Mouse (Mus musculus) right cerebral cortex, postnatal 36 days (tissue): ENCODE data around the gene B4gat1.
"Not testable (repeated sequence)": the region's sequence is repeated elsewhere in the genome, so short reads cannot be mapped to it uniquely, and the experiment has no call there.

Experiments
- DNase-seq, 2 experiments: peaks; one replicate each; pipeline ENCODE4 v3.0.0; 2022; ENCODE audit warnings: low spot score in 2 of 2, mixed read lengths in 1 of 2

Gene B4gat1

DNA sequence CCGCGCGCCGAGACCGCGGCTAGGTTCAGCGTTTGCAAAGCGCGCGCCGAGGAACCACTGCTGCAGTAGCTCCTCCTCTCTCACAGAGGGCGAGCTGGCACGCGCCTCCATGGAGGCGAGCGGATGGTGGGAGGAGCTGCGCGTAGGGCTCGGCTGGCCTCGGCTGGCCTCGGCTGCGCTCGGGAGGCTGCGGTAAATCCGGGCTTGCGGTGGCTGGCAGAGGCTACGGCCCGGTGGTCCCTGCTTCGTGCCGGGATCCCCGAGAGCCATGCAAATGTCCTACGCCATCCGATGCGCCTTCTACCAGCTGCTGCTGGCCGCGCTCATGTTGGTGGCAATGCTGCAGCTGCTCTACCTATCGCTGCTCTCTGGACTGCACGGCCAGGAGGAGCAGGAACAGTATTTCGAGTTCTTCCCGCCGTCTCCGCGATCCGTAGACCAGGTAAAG, at the start of gene B4gat1, which contains the start of gene AC124502.3:
TSS of gene B4gat1 (plus strand) at position 118 of the 448 bp plus-strand sequence.
TSS of gene AC124502.3 (plus strand) at position 183 of the 448 bp plus-strand sequence.
- peak; percentile 88 to 89 for DNase-seq

DNA sequence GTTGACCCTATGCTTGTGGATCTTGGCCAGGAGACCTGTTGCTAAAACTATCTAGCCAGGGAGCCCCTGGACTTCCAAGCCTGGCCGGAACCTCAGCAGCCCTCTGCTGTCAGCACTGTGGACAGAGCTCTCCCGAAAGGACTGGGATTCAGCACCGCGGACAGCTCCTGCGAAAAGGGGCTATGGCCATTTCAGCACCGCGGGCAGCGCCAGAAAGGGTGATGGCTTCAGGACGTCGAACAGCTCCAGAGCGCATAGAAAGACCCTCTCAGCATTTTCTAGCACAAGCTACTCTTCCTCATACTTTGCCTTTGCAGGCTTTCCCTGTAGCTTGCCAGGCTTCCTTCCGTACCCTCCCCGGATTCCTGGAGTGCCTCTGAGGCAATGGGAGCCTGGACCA, 49.6 kb upstream of the B4gat1 start:
- DNase-seq, result no peak

DNA sequence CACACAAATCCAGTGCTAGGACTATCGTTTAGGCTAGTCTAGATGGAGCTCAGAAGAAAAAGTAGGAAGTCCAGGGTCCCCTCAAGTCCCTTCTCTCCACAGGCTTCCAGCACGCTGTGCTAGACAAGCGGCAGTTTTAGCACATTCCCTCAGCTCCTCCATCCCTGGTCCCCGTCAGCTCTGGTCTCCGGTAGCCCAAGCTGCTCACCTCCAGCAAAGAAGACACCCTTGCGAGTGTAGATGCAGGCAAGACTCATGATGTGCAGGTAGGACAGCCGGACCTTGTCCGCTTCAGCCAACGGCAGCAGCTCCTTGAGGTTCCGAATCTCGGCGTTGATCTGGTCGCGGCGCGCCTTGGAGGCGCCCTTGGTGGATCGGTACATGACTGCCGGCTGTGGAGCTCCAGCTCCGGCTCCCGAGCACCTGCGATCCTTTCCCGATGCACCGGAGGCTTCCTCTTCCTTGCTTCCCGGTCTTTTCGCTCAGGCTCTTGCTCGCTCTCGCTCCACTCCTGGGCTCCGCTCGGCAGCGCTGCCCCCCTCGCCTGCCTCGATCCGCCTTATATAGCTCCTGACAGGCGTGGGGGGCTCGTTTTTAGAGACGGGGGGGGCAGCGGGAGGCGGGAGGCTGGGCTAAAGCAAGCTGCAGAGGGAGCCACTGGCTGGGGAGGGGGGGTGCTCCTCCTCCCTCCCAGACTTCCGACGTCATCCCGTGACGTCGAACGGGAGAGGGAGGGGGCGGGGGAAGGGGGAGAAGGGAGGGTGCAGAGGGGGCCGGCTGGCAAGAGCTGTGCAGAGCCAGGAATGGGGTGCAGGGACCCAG, 49.0 kb upstream of the B4gat1 start:
- DNase-seq, result peak; percentile 80 to 81

DNA sequence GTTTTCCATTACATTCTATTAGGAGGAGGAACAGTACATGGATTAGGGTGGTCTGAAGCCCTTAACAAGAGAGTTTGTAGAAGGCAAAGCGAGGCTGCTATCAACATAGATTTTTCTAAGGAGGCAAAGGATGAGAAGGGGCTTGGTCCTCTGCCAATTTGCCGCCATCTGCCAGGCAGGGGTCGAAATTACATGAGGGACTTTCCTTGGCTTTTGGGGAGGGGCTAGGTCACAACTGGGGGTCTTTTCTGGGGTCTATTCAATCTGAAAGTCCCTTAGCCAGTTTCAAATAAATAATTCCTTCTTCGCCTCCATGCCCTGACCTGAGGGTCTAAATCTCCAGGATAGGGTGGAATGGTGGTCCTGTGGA, 48.4 kb upstream of the B4gat1 start, which contains the start of gene Npas4:
TSS of gene Npas4 (minus strand) at position 61 of the 370 bp plus-strand sequence.
- DNase-seq, result no peak

DNA sequence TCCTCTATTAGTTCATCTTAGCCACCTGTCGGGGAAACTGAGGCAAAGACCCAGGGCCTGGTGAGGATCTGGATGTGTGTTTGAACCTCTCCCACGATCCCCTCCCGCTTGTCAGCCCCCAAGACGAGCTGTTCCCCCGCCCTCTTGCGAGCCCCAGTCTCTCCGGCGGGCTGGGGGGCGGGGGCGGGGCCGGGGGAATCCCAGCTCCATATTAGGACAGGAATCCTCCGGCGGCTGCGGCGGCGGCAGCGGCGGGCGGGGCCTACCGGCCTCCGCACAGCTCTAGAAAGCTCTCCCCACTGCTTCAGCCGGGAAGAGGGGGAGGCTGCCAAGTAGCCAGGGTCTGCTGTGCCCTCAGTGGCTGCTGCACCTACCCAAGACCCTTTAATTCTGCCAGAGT, 47.9 kb upstream of the B4gat1 start:
- peak in 1 of 2 experiments; percentile 47 for DNase-seq

DNA sequence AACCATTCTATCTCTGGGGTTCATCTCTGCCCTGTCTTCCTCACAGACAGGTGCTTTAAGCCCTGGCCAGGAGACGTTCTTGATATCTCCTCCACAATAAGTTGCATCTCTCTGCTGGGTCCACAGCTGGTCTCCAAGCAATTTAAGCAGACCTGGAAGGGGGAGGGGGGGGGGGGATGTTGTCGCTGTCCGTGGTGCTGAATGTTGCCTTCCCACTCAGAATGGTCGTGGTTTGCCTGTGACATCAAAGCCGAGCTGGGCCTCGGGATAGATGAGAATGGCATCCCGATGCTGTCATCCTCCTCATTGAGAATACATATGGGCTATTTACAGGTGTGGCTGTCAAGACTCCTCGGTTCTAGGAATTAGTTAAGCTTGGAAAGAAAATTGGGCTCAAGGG, 46.3 kb upstream of the B4gat1 start:
- no peak for DNase-seq

DNA sequence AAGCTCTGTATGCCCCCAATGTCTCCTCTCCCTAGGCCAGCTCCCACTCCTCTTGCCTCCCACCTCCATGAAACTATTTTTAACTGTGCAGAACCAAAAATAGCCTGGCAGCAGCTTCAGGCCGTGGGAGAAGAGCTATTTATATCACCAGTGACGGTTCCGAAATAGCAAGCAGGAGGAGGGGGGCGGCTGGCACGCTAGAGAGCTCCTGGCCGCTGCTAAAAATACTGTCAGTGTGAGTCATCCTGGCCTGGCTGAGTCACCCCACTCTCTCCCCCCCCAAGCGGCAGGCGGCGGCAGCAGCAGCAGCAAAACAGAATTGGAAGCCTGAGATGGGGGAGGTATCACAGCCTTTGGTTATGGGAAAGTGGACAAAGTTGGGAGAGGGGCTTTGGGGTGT, 45.7 kb upstream of the B4gat1 start:
- peak; percentile 89 to 92 for DNase-seq

DNA sequence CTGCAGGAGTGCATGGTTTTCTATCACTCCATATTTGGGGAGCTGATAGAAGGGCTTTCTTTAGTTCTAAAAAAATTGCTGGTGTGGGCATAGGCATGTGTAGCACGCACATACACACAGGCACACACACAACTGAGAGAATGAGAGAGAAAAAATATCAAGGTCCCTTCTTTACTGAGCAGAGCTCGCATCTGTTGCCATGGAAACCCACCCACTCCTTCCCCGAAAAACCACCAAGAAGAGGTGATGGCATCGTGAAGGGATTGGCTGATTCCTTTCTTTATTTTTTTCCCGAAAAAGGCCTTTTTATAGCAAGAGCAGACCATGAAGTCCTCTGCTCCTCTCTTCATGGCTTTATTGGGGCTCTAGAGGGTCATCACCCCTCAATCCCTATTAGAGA, 44.6 kb upstream of the B4gat1 start:
- DNase-seq, result peak; percentile 82 to 93

DNA sequence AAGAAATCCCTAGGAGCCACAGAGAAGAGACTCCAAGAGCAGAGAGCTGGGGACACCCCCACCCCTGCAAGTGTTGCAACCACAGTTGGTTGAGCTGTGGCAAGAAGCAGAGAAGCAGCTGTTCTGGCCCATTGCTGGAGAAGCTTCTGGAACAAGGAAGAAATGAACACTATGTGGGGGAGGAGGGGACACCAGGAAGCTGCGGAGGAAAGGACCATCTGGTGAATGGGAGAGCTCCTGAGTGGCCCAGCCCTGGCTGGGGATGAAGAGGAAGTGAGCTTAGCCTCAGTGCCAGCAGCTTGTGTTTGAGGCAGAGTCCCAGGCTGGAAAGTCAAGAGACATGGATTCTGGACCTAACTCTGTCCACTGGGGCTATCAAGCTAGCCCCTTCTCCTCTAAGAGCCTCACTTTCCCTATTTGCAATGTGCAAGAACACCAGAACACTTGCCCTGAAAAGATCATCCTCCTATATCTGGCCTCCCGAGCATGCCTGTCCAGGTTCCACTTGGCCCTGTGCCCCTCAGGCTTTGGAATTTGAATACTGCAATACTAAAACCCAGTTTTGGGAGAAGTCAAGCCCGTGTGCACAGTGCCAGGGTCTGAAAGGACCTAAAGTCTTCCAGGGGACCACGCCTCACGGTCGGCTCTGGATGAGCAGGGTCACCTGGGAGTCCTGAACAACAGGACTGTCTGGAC, 39.0 kb upstream of the B4gat1 start:
- peak; percentile 64 to 84 for DNase-seq

DNA sequence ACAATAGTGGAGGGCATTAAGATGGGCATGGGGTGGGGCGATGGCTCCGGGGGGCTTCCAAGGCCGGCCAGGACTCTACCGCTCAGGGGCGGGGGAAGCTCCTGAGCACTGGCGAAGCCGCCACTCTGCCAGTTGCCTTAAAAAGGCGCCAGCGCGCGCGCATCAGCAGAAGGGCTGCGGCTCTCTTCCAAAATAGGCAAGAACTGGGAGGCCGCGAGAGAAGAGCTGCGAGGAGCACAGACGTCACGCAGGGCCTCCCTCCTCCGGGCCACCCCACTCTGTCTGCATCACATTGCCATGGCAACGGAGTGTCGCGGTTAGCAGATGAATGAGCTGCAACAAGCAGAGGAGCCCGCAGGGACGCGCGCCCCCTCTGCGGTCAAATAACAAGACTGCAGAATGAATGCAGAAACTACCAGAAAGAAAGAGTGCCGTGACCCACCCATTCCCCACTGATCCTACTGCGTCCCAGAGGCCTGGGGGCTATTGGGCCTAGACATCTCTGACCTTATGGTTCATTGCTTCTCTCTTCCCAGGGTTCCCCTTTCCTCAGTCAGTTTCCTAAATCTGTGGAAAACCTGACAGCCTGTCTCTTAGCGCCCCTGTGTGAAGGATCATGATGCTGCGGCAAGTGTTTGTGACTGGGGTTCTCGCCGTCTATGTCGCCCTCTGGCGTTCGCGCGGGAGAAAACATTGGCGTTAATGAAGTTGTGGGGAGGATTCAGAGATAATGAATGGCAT, 36.8 kb upstream of the B4gat1 start:
- peak; percentile 96 to 98 for DNase-seq

DNA sequence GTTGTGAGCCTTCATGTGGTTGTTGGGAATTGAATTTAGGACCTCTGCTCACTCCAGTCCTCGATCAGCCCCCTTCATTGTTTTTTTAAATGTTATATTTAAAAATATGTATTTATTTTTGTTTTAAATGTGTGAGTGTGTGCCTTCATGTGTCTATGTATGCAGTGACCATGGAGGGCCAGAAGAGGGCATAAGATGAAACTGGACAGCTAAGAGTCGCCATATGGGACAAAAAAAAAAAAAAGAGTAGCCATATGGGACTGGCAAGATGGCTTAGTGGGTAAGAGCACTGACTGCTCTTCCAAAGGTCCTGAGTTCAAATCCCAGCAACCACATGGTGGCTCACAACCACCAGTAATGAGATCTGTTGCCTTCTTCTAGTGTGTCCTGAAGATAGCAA, 35.0 kb upstream of the B4gat1 start:
- DNase-seq, result not testable (repeated sequence)

DNA sequence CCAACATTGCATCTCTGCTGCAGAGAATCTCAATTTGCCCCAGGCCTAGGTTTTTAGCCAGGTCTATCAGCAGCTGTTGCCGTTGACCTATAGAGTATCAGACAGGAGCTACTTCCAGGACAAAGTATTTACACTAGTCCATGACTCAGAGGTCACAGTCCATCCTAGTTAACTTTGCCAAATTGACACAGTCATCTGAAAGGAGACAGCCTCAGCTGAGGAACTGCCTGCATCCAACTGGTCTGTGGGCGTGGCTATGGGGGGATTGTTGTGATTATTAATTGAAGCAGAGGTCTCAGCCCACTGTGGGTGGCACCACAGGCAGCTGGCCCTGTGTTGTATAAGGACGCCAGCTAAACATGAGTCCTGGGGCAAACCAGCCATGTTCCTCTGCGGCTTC, 33.7 kb upstream of the B4gat1 start:
- no peak for DNase-seq

DNA sequence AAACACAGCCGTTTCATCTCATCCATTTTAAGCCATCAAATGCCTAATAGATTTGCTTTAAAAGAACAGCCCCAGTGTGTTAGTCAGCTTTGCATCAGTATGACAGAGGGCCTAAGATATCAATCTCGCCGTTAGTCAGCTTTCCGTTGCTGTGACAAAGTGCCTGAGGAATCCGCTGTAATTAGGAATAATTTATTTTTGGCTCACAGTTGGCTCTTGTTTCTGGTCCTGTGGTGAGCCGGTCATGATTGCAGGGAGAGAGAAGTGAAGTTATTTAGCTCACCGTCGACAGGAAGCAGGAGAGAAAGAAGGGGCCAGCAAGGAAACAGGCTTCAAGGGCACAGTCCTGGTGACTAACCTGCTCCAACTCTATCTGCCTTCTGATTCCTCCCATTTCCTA, 25.5 kb upstream of the B4gat1 start:
- no peak for DNase-seq

DNA sequence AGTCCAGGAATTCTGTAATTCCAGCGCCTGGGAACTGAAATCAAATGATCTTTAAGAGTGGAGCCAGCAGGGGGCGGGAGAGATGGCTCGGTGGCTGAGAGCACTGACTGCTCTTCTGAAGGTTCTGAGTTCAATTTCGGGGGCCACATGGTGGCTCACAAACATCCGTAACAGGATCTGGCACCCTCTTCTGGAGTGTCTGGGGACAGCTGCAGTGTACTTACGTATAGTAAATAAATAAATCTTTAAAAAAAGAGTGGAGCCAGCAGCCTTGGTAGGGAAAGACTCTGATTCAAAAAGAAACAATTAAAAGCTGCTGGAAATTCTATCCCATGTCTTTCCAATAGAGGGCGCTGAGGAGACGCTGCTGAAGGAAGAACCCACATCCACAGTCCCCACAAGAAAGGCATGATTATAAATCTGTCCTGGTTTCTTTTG, 23.6 kb upstream of the B4gat1 start:
- DNase-seq, result no peak

DNA sequence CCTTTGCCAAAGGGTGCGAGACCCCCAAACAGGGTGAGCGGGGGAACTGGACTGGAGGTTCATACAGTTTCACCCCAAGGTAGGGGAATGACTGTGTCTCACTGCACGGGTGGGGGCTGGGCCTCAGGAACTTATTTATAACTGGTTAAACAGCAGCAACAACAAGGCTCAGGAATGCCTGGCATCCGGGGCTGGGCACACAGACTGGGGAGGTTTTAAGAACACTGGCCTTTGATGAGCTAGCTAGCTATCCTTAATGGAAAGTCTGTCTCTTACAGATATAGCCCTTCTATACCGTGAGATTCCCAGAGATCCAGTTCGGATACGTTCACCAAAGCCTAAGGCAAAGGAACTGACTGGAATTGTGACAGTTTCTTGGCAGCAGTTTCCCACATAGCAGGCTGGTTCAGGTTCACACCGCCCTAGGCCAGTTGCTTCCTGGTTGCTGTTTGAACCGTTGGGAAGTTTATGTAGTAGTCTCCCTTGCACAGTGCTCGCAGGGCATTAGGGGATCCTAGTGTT, 22.3 kb upstream of the B4gat1 start:
- DNase-seq, result no peak

DNA sequence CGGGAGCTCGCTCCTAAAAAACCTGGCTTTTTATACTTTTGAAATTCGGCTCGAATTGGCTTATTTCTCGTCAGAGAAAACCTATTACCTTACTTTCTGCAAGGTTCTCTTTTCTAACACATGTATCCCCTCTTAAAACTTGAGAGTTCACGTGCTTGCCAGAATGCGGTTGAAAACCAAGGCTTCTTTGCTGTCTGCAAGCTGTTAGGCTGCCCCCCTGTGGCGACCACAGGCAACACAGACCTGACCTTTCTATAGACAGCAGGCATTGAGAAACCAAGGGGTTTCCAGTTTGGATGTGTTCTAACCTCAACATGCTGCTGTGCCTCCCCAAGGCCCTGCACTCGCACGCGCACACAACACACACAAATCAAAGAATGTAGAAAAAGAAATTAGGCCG, 21.8 kb upstream of the B4gat1 start:
- no peak for DNase-seq

DNA sequence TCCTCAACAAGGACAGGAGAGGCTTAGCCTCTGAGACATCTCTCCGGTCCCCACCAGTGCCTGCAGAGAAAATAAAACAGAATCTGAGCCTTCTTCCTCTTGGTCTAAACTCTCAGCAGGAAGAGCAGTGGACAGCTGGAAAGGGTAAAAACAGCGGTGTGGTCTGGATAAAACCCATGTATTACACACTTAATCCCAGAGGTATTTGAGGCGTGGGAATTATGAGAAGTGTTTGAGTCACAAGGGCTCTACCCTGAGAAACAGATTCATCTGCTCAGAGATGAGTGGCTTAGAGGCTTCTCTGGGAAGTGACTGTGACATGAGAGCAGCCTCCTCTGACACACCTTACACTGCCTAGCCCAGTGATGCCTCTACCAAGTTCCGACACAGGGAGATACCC, 21.0 kb upstream of the B4gat1 start:
- no peak for DNase-seq

DNA sequence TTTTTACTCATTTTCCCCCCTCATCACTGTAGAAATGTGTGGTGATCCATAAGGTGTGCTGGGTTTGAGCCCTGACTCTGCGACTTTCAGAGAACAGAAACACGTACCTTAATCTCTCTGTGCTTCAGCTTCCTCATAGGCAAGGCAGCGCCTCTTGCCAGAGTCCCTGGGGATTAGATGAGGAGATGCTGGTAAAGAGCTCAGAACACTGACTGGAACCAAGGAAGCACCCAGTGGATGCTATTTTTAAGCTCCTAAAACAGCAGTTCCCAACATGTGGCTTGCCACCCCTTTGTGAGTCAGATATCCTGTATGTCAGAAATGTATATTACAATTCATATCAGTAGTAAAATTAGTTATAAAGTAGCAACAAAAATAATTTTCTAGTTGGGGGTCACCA, 20.4 kb upstream of the B4gat1 start:
- no peak for DNase-seq

DNA sequence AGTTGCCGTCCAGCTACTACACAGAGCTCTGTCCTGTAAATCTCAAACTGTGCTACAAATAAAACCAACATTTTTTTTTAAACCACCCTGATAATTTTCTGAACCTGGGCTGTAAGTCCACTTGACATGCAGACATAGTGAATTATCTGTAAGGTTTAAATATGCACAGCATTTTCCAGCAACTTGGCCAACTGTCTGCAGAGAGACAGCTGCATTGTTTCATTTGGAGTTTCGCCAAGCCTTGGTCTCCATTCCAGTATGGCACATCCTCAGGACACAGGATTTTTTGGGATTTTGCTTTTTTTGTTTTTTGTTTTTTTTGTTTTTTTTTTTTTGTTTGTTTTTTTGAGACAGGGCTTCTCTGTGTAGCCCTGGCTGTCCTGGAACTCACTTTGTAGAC, 17.2 kb upstream of the B4gat1 start:
- DNase-seq, result no peak

DNA sequence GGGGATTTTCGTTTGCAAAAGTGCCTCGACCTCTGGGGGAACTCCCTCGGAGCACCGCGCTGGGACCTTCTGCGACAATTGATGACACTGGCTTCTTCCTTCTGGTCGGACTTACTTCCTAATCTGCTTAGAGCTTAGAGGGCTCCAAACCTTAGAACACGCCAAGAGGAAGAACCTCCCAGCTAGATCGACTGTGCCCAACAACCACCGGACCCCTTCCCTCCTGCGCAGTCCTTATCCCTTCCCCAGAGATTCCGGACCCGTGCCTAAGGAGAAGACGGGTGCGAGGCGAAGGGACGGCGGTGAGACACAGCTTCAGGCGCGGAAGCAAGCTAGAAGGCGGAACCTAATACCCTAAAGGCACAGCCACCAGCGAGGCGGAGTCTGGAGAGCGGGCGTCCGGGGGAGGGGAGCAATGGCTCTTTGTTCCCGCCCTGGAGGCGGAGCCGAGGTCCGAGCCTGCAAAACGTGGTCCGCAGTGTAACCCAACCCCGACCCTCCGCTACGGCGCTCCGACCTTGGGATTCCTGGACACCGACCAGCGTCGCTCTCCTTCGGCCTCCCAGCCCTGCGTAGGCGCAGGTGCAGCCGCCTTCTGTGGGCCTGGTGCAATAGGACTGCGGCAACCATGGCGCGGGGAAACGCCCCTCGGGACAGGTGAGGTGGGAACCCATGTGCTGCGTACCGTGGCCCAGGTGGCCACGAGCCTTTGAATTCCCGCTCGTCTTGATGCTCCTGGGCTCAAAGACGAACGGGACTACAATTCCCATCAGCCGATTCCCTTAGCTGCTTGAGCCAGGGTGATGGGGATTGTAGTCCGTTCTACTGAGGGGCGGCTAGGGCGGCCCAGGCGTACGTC, 14.8 kb upstream of the B4gat1 start, which contains the start of gene Slc29a2:
TSS of gene Slc29a2 (plus strand) at position 240 of the 859 bp plus-strand sequence.
- DNase-seq, result peak; percentile 86 to 87

DNA sequence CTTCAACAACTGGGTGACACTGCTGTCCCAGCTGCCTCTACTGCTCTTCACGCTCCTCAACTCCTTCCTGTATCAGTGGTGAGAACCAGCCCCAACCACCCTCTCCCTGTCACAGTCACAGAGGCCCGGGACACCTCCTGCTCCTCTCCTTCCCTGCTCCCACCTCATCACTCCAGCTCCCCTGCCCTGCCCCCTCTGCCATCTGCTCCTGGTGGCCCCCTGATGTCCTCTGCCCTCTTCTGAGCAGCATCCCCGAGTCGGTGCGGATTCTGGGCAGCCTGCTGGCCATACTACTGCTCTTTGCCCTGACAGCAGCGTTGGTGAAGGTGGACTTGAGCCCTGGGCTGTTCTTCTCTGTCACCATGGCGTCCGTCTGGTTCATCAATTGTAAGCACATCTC, 12.5 kb upstream of the B4gat1 start:
- DNase-seq, result no peak
